Mouse (Mus musculus): ENCODE results near the gene Apob.

- TF ChIP-seq POLR2A (IDR thresholded peaks at IDR 0.05; ENCODE audit: extremely low read depth, insufficient read depth, low read length): no peak
- TF ChIP-seq CTCF (IDR thresholded peaks at IDR 0.05; ENCODE audit: low read depth, low read length): no peak
Observed at GRCm38 (mm10) chr12:7970301-7970700, 7.1 kb upstream of the Apob start.
